Mouse (Mus musculus): ENCODE measurements at regions not wholly inside any gene's neighbourhood (a gene's known extent, or its start where the extent isn't known, plus 50 kb on each side); places are given as distances from the start of the nearest gene placed in this dataset.

GRCm38 (mm10) chr7:37837883-37838282 is 64.4 kb upstream of the Zfp536 start:
- no peak overlapping the region for H3K4me2 ChIP-seq (ENCODE audit: low read length)
- peaks cover 19% of the 10 kb centered on the region for H3K4me1 ChIP-seq (ENCODE audit: control insufficient read depth, insufficient read depth, low read length)
- no peaks in the 10 kb centered on the region for H3K27me3 ChIP-seq (replicated peaks; ENCODE audit: control insufficient read depth, insufficient read depth, low read length)
- no peak overlapping the region for H3K4me3 ChIP-seq (ENCODE audit: low read depth, low read length)
- H3K27ac ChIP-seq (ENCODE audit: low read depth, low read length) = no peak overlapping the region
- no peak overlapping the region for H3K9ac ChIP-seq (ENCODE audit: low read length)
- DNase-seq (ENCODE audit: low spot score) (no peak), ATAC-seq (no peak)
- 83% methylated on average over 5 of the region's 5 CpGs for WGBS
- H3K36me3 ChIP-seq (ENCODE audit: control insufficient read depth, insufficient read depth, low read length) = no peaks in the 10 kb centered on the region
- no peaks in the 10 kb centered on the region for H3K9me3 ChIP-seq (replicated peaks; ENCODE audit: control insufficient read depth, low read length)

- Histone ChIP-seq H3K4me3 (ENCODE audit: low read depth, low read length) (no peak overlapping the region), H3K9ac (ENCODE audit: low read length) (no peak overlapping the region), H3K27ac (ENCODE audit: low read depth, low read length) (no peak overlapping the region), H3K27me3 (replicated peaks; ENCODE audit: control insufficient read depth, insufficient read depth, low read length) (no peaks in the 10 kb centered on the region), H3K4me2 (ENCODE audit: low read length) (no peak overlapping the region), H3K4me1 (ENCODE audit: control insufficient read depth, insufficient read depth, low read length) (peaks cover 16% of the 10 kb centered on the region), H3K36me3 (ENCODE audit: control insufficient read depth, insufficient read depth, low read length) (no peaks in the 10 kb centered on the region), H3K9me3 (replicated peaks; ENCODE audit: control insufficient read depth, low read length) (no peaks in the 10 kb centered on the region)
- ATAC-seq = no peak
- 85% methylated on average over 5 of the region's 5 CpGs for WGBS
- no peak for DNase-seq (ENCODE audit: low spot score)
These were observed 63.9 kb upstream of the Zfp536 start for GRCm38 (mm10) chr7:37837372-37837771.

- ATAC-seq = no peak
- 37% methylated on average over 8 of the region's 8 CpGs for WGBS
These were observed 60.0 kb upstream of the Zfp536 start for GRCm38 (mm10) chr7:37833420-37833819.

GRCm38 (mm10) chr7:37832322-37832721 is 58.9 kb upstream of the Zfp536 start:
- 48% methylated on average over 4 of the region's 4 CpGs for WGBS
- Histone ChIP-seq H3K27me3 (replicated peaks; ENCODE audit: control insufficient read depth, insufficient read depth, low read length) (no peaks in the 10 kb centered on the region), H3K9me3 (replicated peaks; ENCODE audit: control insufficient read depth, low read length) (no peaks in the 10 kb centered on the region), H3K36me3 (ENCODE audit: control insufficient read depth, insufficient read depth, low read length) (no peaks in the 10 kb centered on the region), H3K4me1 (ENCODE audit: control insufficient read depth, insufficient read depth, low read length) (peaks cover 12% of the 10 kb centered on the region), H3K27ac (ENCODE audit: low read depth, low read length) (no peak overlapping the region), H3K4me3 (ENCODE audit: low read depth, low read length) (no peak overlapping the region), H3K4me2 (ENCODE audit: low read length) (no peak overlapping the region), H3K9ac (ENCODE audit: low read length) (no peak overlapping the region)
- peak; percentile 33 for DNase-seq (ENCODE audit: low spot score)
- ATAC-seq = peak; percentile 65

More at GRCm38 (mm10) chr7:37833420-37833819, 60.0 kb upstream of the Zfp536 start:
- no peak overlapping the region for H3K4me2 ChIP-seq (ENCODE audit: low read length)
- H3K4me1 ChIP-seq (ENCODE audit: control insufficient read depth, insufficient read depth, low read length) = peaks cover 12% of the 10 kb centered on the region
- peak; percentile 35 for DNase-seq (ENCODE audit: low spot score)
- H3K27me3 ChIP-seq (replicated peaks; ENCODE audit: control insufficient read depth, insufficient read depth, low read length) = no peaks in the 10 kb centered on the region
- H3K27ac ChIP-seq (ENCODE audit: low read depth, low read length) = no peak overlapping the region
- H3K9ac ChIP-seq (ENCODE audit: low read length) = no peak overlapping the region
- H3K4me3 ChIP-seq (ENCODE audit: low read depth, low read length) = no peak overlapping the region
- no peaks in the 10 kb centered on the region for H3K36me3 ChIP-seq (ENCODE audit: control insufficient read depth, insufficient read depth, low read length)
- H3K9me3 ChIP-seq (replicated peaks; ENCODE audit: control insufficient read depth, low read length) = no peaks in the 10 kb centered on the region

- WGBS = 67% methylated on average over 5 of the region's 5 CpGs
- Histone ChIP-seq H3K36me3 (ENCODE audit: control insufficient read depth, insufficient read depth, low read length) (no peaks in the 10 kb centered on the region), H3K27me3 (replicated peaks; ENCODE audit: control insufficient read depth, insufficient read depth, low read length) (no peaks in the 10 kb centered on the region), H3K4me1 (ENCODE audit: control insufficient read depth, insufficient read depth, low read length) (no peaks in the 10 kb centered on the region), H3K9ac (ENCODE audit: low read length) (no peak overlapping the region), H3K9me3 (replicated peaks; ENCODE audit: control insufficient read depth, low read length) (no peaks in the 10 kb centered on the region), H3K27ac (ENCODE audit: low read depth, low read length) (no peak overlapping the region), H3K4me2 (ENCODE audit: low read length) (no peak overlapping the region), H3K4me3 (ENCODE audit: low read depth, low read length) (no peak overlapping the region)
- DNase-seq (ENCODE audit: low spot score) (no peak), ATAC-seq (no peak)
These were observed 52.3 kb upstream of the Zfp536 start for GRCm38 (mm10) chr7:37825766-37826165.
